Mouse (Mus musculus): ENCODE measurements around the gene Vmn1r22. TPM values are rescaled to one million over a fixed set of nuclear protein-coding genes. Genes with fewer than 3 reads are reported as not detected.
"Not testable (repeated sequence)": the region's sequence is repeated elsewhere in the genome, so short reads cannot be mapped to it uniquely, and the experiment has no call there.

Gene Vmn1r22
- not detected in 2 replicates for polyA plus RNA-seq (2014; fragmentation: Nextera tagmentation; extraction: Ambion mirVana)

DNA sequence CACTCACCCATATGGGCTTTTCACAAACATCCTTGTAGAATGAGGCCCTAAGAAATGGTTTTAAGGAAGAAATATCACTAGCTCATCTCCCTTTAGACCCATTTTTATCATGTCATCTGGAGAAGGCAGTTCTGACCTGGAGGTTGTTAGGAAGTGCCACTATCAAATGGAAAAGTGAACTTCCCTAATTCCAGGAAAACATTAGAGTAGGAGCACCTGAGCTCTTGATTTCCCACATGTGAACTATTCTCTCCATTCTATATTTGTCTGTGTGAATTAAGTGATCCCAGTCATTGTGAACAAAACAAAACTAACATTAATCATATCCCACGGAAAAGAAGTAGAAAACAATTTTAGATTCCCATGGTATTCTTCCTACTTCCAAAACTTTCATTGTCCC lies at the start of gene Vmn1r22:
Gene Vmn1r22 (minus strand): TSS at position 101 of the 400 bp plus-strand sequence.
- H3K9me3 ChIP-seq (ENCODE audit: control insufficient read depth, low read length), result no peaks in the 10 kb centered on the region
- no peak within 1 kb of the TSS for H3K27ac ChIP-seq (ENCODE audit: low read depth, low read length)
- H3K4me1 ChIP-seq (replicated peaks; ENCODE audit: control insufficient read depth, insufficient read depth, low read length), result no peaks in the 10 kb centered on the region
- ATAC-seq (replicated peaks; ENCODE audit: low FRiP score) (no peak), DNase-seq (ENCODE audit: low spot score) (no peak)
- H3K4me2 ChIP-seq (ENCODE audit: low read depth, low read length, severe bottlenecking), result no peak within 1 kb of the TSS
- H3K36me3 ChIP-seq (ENCODE audit: control insufficient read depth, insufficient read depth, low read length), result no peaks in the 10 kb centered on the region
- WGBS, result 81% methylated on average over 1 of the region's 1 CpGs
- H3K4me3 ChIP-seq (ENCODE audit: low read depth, low read length), result no peak within 1 kb of the TSS
- H3K27me3 ChIP-seq (ENCODE audit: control insufficient read depth, insufficient read depth, low read length), result no peaks in the 10 kb centered on the region
- no peak within 1 kb of the TSS for H3K9ac ChIP-seq (ENCODE audit: low read length)

GRCm38 (mm10) chr6:57926738-57927137 lies 18.9 kb upstream of the Vmn1r22 start, which contains the start of gene Vmn1r23:
Vmn1r23 (minus strand) TSS chr6:57926838.
- Histone ChIP-seq H3K36me3 (ENCODE audit: control insufficient read depth, insufficient read depth, low read length) (no peaks in the 10 kb centered on the region), H3K27ac (ENCODE audit: low read depth, low read length) (no peak within 1 kb of the TSS), H3K4me3 (ENCODE audit: low read depth, low read length) (no peak within 1 kb of the TSS), H3K9me3 (ENCODE audit: control insufficient read depth, low read length) (no peaks in the 10 kb centered on the region), H3K4me1 (replicated peaks; ENCODE audit: control insufficient read depth, insufficient read depth, low read length) (no peaks in the 10 kb centered on the region), H3K9ac (ENCODE audit: low read length) (no peak within 1 kb of the TSS), H3K27me3 (ENCODE audit: control insufficient read depth, insufficient read depth, low read length) (no peaks in the 10 kb centered on the region), H3K4me2 (ENCODE audit: low read depth, low read length, severe bottlenecking) (no peak within 1 kb of the TSS)
- ATAC-seq (replicated peaks; ENCODE audit: low FRiP score) (no peak), DNase-seq (ENCODE audit: low spot score) (no peak)
- WGBS, result 86% methylated on average over 1 of the region's 1 CpGs

- Histone ChIP-seq H3K4me1 (replicated peaks; ENCODE audit: control insufficient read depth, insufficient read depth, low read length) (no peaks in the 10 kb centered on the region), H3K4me3 (ENCODE audit: low read depth, low read length) (no peak overlapping the region), H3K27ac (ENCODE audit: low read depth, low read length) (no peak overlapping the region), H3K9ac (ENCODE audit: low read length) (no peak overlapping the region), H3K27me3 (ENCODE audit: control insufficient read depth, insufficient read depth, low read length) (no peaks in the 10 kb centered on the region), H3K4me2 (ENCODE audit: low read depth, low read length, severe bottlenecking) (no peak overlapping the region), H3K9me3 (ENCODE audit: control insufficient read depth, low read length) (no peaks in the 10 kb centered on the region), H3K36me3 (ENCODE audit: control insufficient read depth, insufficient read depth, low read length) (no peaks in the 10 kb centered on the region)
- ATAC-seq (replicated peaks; ENCODE audit: low FRiP score), result peak; percentile 90
- WGBS, result 54% methylated on average over 6 of the region's 6 CpGs
- DNase-seq (ENCODE audit: low spot score), result peak; percentile 53
These were observed 48.5 kb downstream of the Vmn1r22 start for GRCm38 (mm10) chr6:57859043-57860042.

DNA sequence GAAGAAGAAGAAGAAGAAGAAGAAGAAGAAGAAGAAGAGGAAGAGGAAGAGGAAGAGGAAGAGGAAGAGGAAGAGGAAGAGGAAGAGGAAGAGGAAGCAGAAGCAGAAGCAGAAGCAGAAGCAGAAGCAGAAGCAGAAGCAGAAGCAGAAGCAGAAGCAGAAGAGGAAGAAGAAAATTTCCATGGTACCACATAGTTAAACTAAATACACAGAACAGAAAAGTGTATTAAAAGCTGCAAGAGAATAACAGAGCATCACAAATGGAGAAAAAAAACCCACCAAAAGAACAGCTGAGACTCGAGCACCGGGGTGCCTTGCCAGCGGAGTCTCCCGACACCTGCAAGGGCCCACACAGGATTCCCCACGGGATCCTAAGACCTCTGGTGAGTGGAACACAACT lies 56.7 kb downstream of the Vmn1r22 start:
- not testable (repeated sequence) for H3K27ac ChIP-seq (ENCODE audit: low read depth, low read length); H3K4me1 ChIP-seq (replicated peaks; ENCODE audit: control insufficient read depth, insufficient read depth, low read length); H3K9me3 ChIP-seq (ENCODE audit: control insufficient read depth, low read length); H3K4me3 ChIP-seq (ENCODE audit: low read depth, low read length); ATAC-seq (replicated peaks; ENCODE audit: low FRiP score); H3K36me3 ChIP-seq (ENCODE audit: control insufficient read depth, insufficient read depth, low read length); DNase-seq (ENCODE audit: low spot score); H3K4me2 ChIP-seq (ENCODE audit: low read depth, low read length, severe bottlenecking); H3K27me3 ChIP-seq (ENCODE audit: control insufficient read depth, insufficient read depth, low read length); H3K9ac ChIP-seq (ENCODE audit: low read length)
- 93% methylated on average over 5 of the region's 5 CpGs for WGBS

DNA sequence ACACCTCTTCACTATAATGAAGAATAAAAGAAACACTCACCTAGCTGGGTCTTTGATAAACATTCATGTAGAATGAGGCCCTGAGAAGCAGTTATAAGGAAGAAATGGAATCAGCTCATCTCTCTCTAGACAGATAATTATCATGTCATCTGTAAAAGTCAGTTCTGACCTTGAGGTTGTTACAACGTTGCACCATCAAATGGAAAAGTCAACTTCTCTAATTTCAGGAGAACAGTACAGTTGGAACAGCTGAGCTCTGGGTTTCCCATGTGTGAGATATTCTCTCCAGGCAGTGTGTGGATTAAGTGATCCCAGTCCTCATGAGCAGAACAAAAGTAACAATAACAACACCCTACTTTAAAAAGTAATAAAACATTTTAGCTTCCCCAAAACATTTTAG lies 57.5 kb downstream of the Vmn1r22 start, which contains the start of gene Vmn1r21:
Gene Vmn1r21 (minus strand): TSS at position 58 of the 400 bp plus-strand sequence.
- H3K4me1 ChIP-seq (replicated peaks; ENCODE audit: control insufficient read depth, insufficient read depth, low read length), result no peaks in the 10 kb centered on the region
- no peak within 1 kb of the TSS for H3K9ac ChIP-seq (ENCODE audit: low read length)
- DNase-seq (ENCODE audit: low spot score), result no peak
- no peaks in the 10 kb centered on the region for H3K9me3 ChIP-seq (ENCODE audit: control insufficient read depth, low read length)
- no peak within 1 kb of the TSS for H3K4me3 ChIP-seq (ENCODE audit: low read depth, low read length)
- no peaks in the 10 kb centered on the region for H3K27me3 ChIP-seq (ENCODE audit: control insufficient read depth, insufficient read depth, low read length)
- 85% methylated on average over 1 of the region's 1 CpGs for WGBS
- H3K4me2 ChIP-seq (ENCODE audit: low read depth, low read length, severe bottlenecking), result no peak within 1 kb of the TSS
- no peaks in the 10 kb centered on the region for H3K36me3 ChIP-seq (ENCODE audit: control insufficient read depth, insufficient read depth, low read length)
- no peak within 1 kb of the TSS for H3K27ac ChIP-seq (ENCODE audit: low read depth, low read length)
- ATAC-seq (replicated peaks; ENCODE audit: low FRiP score), result no peak

Other genes starting within 250 kb of the Vmn1r22 start
- gene Pyurf, start 215.9 kb downstream of the Vmn1r22 start, polyA plus RNA-seq (2014; fragmentation: Nextera tagmentation; extraction: Ambion mirVana), result 15.8 and 16.1 TPM in 2 replicates
- gene Lancl2, start 205.5 kb downstream of the Vmn1r22 start, polyA plus RNA-seq (2014; fragmentation: Nextera tagmentation; extraction: Ambion mirVana), result 54.0 and 55.7 TPM in 2 replicates
- gene Vopp1, start 82.9 kb downstream of the Vmn1r22 start, polyA plus RNA-seq (2014; fragmentation: Nextera tagmentation; extraction: Ambion mirVana), result 49.2 and 55.3 TPM in 2 replicates
- not detected in 2 replicates for gene Vmn1r21, start 57.7 kb downstream of the Vmn1r22 start, polyA plus RNA-seq (2014; fragmentation: Nextera tagmentation; extraction: Ambion mirVana)
- not detected in 2 replicates for gene Vmn1r23, start 18.8 kb upstream of the Vmn1r22 start, polyA plus RNA-seq (2014; fragmentation: Nextera tagmentation; extraction: Ambion mirVana)
- gene Vmn1r24, start 53.5 kb upstream of the Vmn1r22 start, polyA plus RNA-seq (2014; fragmentation: Nextera tagmentation; extraction: Ambion mirVana), result not detected in 2 replicates
- gene Vmn1r25, start 72.8 kb upstream of the Vmn1r22 start, polyA plus RNA-seq (2014; fragmentation: Nextera tagmentation; extraction: Ambion mirVana), result not detected in 2 replicates
- not detected in 2 replicates for gene Vmn1r26, start 107.1 kb upstream of the Vmn1r22 start, polyA plus RNA-seq (2014; fragmentation: Nextera tagmentation; extraction: Ambion mirVana)

All from forebrain, embryonic 11.5 days (tissue).